ENCODE assay signal across 21 mouse cellular contexts in genomic region chr8:90535515-90536156, GRCm38 (mm10).
A peak's percentile ranks its signal among the peaks of the same experiment; 100 is the strongest.
DNase-seq lines count a peak whose midpoint lies in the region; ATAC-seq and TF ChIP-seq lines count a peak whose summit lies in the region.
"Had no signal": no experiment of that assay in that cellular context is flagged by ENCODE, and none has a peak within 500 bp of the region (broad histone marks: within the 10 kb centered on the region; RNA-seq: fewer than 3 reads in every experiment).

No protein-coding gene starts in this region.

- H3K27ac ChIP-seq in hindbrain, embryonic 15.5 days (replicated peaks) = peak overlapping the region; percentile 25; the same call in 1 of the 2 replicates
- H3K27ac ChIP-seq in hindbrain, embryonic 16.5 days (ENCODE audit: low read depth, low read length) = no peak overlapping the region
- H3K27ac ChIP-seq in midbrain, embryonic 15.5 days = 0 out of 2 replicates have a peak overlapping the region, but pooled peaks have one; percentile 29
- no peak overlapping the region for H3K27ac ChIP-seq in midbrain, embryonic 14.5 days (replicated peaks; ENCODE audit: low read depth, low read length)
- H3K27ac ChIP-seq in forebrain, embryonic 14.5 days (ENCODE audit: low read depth, low read length) = peak overlapping the region; percentile 52; the same call in 1 of the 2 replicates
- no peak overlapping the region for H3K27ac ChIP-seq in forebrain, postnatal 0 days (ENCODE audit: low read depth, low read length)
- H3K27ac ChIP-seq: embryonic facial prominence, embryonic 12.5 days; heart, adult 2 months; intestine, embryonic 15.5 days; limb, embryonic 15.5 days; liver, embryonic 15.5 days; neural tube, embryonic 13.5 days; stomach, postnatal 0 days had no signal

- no peak for TF ChIP-seq CTCF in forebrain, postnatal 0 days (IDR thresholded peaks at IDR 0.05; ENCODE audit: low read depth)

- H3K4me3 ChIP-seq in hindbrain, embryonic 15.5 days = no peak overlapping the region
- no peak overlapping the region for H3K4me3 ChIP-seq in hindbrain, embryonic 16.5 days (ENCODE audit: low read length)
- no peak overlapping the region for H3K4me3 ChIP-seq in midbrain, embryonic 15.5 days
- H3K4me3 ChIP-seq in midbrain, embryonic 14.5 days (replicated peaks; ENCODE audit: low read depth, low read length) = no peak overlapping the region
- H3K4me3 ChIP-seq in forebrain, embryonic 14.5 days (ENCODE audit: low read depth, low read length) = no peak overlapping the region
- H3K4me3 ChIP-seq in forebrain, postnatal 0 days (ENCODE audit: low read depth, low read length) = no peak overlapping the region
- H3K4me3 ChIP-seq: embryonic facial prominence, embryonic 12.5 days; erythroblast, embryonic 14.5 days; heart, adult 2 months; intestine, embryonic 15.5 days; limb, embryonic 15.5 days; liver, embryonic 15.5 days; neural tube, embryonic 13.5 days had no signal

- no peak for ATAC-seq in hindbrain, embryonic 15.5 days (ENCODE audit: low FRiP score, low read depth)
- no peak for ATAC-seq in hindbrain, embryonic 16.5 days
- no peak for ATAC-seq in midbrain, embryonic 15.5 days (replicated peaks)
- no peak for ATAC-seq in midbrain, embryonic 14.5 days (ENCODE audit: low FRiP score, low TSS enrichment)
- ATAC-seq in forebrain, embryonic 14.5 days = peak; percentile 83
- ATAC-seq in forebrain, postnatal 0 days = peak; percentile 62; the same call in 1 of the 2 replicates
- ATAC-seq: intestine, embryonic 15.5 days had no signal

- H3K36me3 ChIP-seq in hindbrain, embryonic 15.5 days = no peaks in the 10 kb centered on the region
- H3K36me3 ChIP-seq in hindbrain, embryonic 16.5 days (ENCODE audit: control insufficient read depth, insufficient read depth, low read length) = no peaks in the 10 kb centered on the region
- no peaks in the 10 kb centered on the region for H3K36me3 ChIP-seq in midbrain, embryonic 15.5 days (replicated peaks)
- H3K36me3 ChIP-seq in midbrain, embryonic 14.5 days (ENCODE audit: control insufficient read depth, insufficient read depth, low read length) = no peaks in the 10 kb centered on the region
- H3K36me3 ChIP-seq in forebrain, embryonic 14.5 days (ENCODE audit: control insufficient read depth, insufficient read depth, low read length) = no peaks in the 10 kb centered on the region
- no peaks in the 10 kb centered on the region for H3K36me3 ChIP-seq in forebrain, postnatal 0 days (ENCODE audit: insufficient read depth)
- H3K36me3 ChIP-seq: embryonic facial prominence, embryonic 12.5 days; intestine, embryonic 15.5 days; limb, embryonic 15.5 days; liver, embryonic 15.5 days; neural tube, embryonic 13.5 days had no signal

- no peak overlapping the region for H3K4me2 ChIP-seq in hindbrain, embryonic 15.5 days
- no peak overlapping the region for H3K4me2 ChIP-seq in hindbrain, embryonic 16.5 days (ENCODE audit: low read length)
- H3K4me2 ChIP-seq in midbrain, embryonic 15.5 days = no peak overlapping the region
- H3K4me2 ChIP-seq in midbrain, embryonic 14.5 days (ENCODE audit: low read length) = no peak overlapping the region
- H3K4me2 ChIP-seq in forebrain, embryonic 14.5 days (ENCODE audit: low read length) = peak overlapping the region; percentile 28; the same call in 1 of the 2 replicates
- no peak overlapping the region for H3K4me2 ChIP-seq in forebrain, postnatal 0 days (ENCODE audit: low read depth)
- H3K4me2 ChIP-seq: embryonic facial prominence, embryonic 12.5 days; intestine, embryonic 15.5 days; limb, embryonic 15.5 days; liver, embryonic 15.5 days; neural tube, embryonic 13.5 days had no signal

- no peaks in the 10 kb centered on the region for H3K27me3 ChIP-seq in hindbrain, embryonic 15.5 days
- H3K27me3 ChIP-seq in hindbrain, embryonic 16.5 days (replicated peaks; ENCODE audit: control insufficient read depth, insufficient read depth, low read length) = no peaks in the 10 kb centered on the region
- no peaks in the 10 kb centered on the region for H3K27me3 ChIP-seq in midbrain, embryonic 15.5 days (replicated peaks)
- no peaks in the 10 kb centered on the region for H3K27me3 ChIP-seq in midbrain, embryonic 14.5 days (ENCODE audit: control insufficient read depth, insufficient read depth, low read length)
- no peaks in the 10 kb centered on the region for H3K27me3 ChIP-seq in forebrain, embryonic 14.5 days (replicated peaks; ENCODE audit: control insufficient read depth, insufficient read depth, low read length)
- no peaks in the 10 kb centered on the region for H3K27me3 ChIP-seq in forebrain, postnatal 0 days (ENCODE audit: insufficient read depth, low read length)
- H3K27me3 ChIP-seq: embryonic facial prominence, embryonic 12.5 days; intestine, embryonic 15.5 days; limb, embryonic 15.5 days; liver, embryonic 15.5 days; neural tube, embryonic 13.5 days had no signal

- 43% methylated on average over 8 of the region's 8 CpGs for WGBS in hindbrain, embryonic 15.5 days
- WGBS in hindbrain, embryonic 16.5 days = 40% methylated on average over 8 of the region's 8 CpGs
- 45% methylated on average over 8 of the region's 8 CpGs for WGBS in midbrain, embryonic 15.5 days
- WGBS in midbrain, embryonic 14.5 days = 47% methylated on average over 8 of the region's 8 CpGs
- WGBS in forebrain, embryonic 14.5 days = 14% methylated on average over 8 of the region's 8 CpGs
- WGBS in forebrain, postnatal 0 days = 21% methylated on average over 8 of the region's 8 CpGs

- DNase-seq in midbrain, embryonic 14.5 days = no peak
- no peak for DNase-seq in forebrain, embryonic 14.5 days (ENCODE audit: low spot score)
- DNase-seq in forebrain, postnatal 0 days = peak; percentile 41
- no peak for DNase-seq in neural tube, embryonic 10.5 days (ENCODE audit: extremely low spot score, low spot score)
- DNase-seq: adrenal gland, adult 2 months; cerebellum, adult 9-11 months; gastrocnemius, postnatal 25 days; heart, adult 2 months; heart, postnatal 36 days; kidney, adult 9 months; kidney, postnatal 25 days had no signal

- no peak overlapping the region for H3K9ac ChIP-seq in hindbrain, embryonic 15.5 days
- H3K9ac ChIP-seq in hindbrain, embryonic 16.5 days (ENCODE audit: low read depth, low read length) = no peak overlapping the region
- H3K9ac ChIP-seq in midbrain, embryonic 15.5 days = no peak overlapping the region
- H3K9ac ChIP-seq in midbrain, embryonic 14.5 days (replicated peaks; ENCODE audit: low read length) = no peak overlapping the region
- H3K9ac ChIP-seq in forebrain, embryonic 14.5 days (ENCODE audit: low read length) = no peak overlapping the region
- H3K9ac ChIP-seq in forebrain, postnatal 0 days = no peak overlapping the region
- H3K9ac ChIP-seq: embryonic facial prominence, embryonic 12.5 days; intestine, embryonic 15.5 days; limb, embryonic 15.5 days; liver, embryonic 15.5 days; neural tube, embryonic 13.5 days had no signal

- peaks cover 10% of the 10 kb centered on the region; the same call in 1 of the 2 replicates for H3K4me1 ChIP-seq in hindbrain, embryonic 15.5 days (replicated peaks)
- 0 out of 2 replicates have a peak, but pooled peaks cover 3% of the 10 kb centered on the region for H3K4me1 ChIP-seq in hindbrain, embryonic 16.5 days (ENCODE audit: control insufficient read depth, insufficient read depth, low read depth, low read length)
- no peaks in the 10 kb centered on the region for H3K4me1 ChIP-seq in midbrain, embryonic 15.5 days
- H3K4me1 ChIP-seq in midbrain, embryonic 14.5 days (ENCODE audit: control insufficient read depth, insufficient read depth, low read length) = no peaks in the 10 kb centered on the region; the same call in 1 of the 2 replicates
- H3K4me1 ChIP-seq in forebrain, embryonic 14.5 days (ENCODE audit: control insufficient read depth, insufficient read depth, low read length) = peaks cover 14% of the 10 kb centered on the region
- H3K4me1 ChIP-seq in forebrain, postnatal 0 days (ENCODE audit: insufficient read depth) = no peaks in the 10 kb centered on the region
- H3K4me1 ChIP-seq: embryonic facial prominence, embryonic 12.5 days; intestine, embryonic 15.5 days; limb, embryonic 15.5 days; liver, embryonic 15.5 days had no signal

- H3K9me3 ChIP-seq in hindbrain, embryonic 15.5 days = no peaks in the 10 kb centered on the region
- H3K9me3 ChIP-seq in hindbrain, embryonic 16.5 days (ENCODE audit: control insufficient read depth, low read length) = no peaks in the 10 kb centered on the region
- no peaks in the 10 kb centered on the region for H3K9me3 ChIP-seq in midbrain, embryonic 15.5 days
- H3K9me3 ChIP-seq in midbrain, embryonic 14.5 days (ENCODE audit: control insufficient read depth, low read length) = no peaks in the 10 kb centered on the region
- H3K9me3 ChIP-seq in forebrain, embryonic 14.5 days (replicated peaks; ENCODE audit: control insufficient read depth, low read length) = no peaks in the 10 kb centered on the region
- H3K9me3 ChIP-seq in forebrain, postnatal 0 days (ENCODE audit: low read length) = no peaks in the 10 kb centered on the region
- H3K9me3 ChIP-seq: embryonic facial prominence, embryonic 12.5 days; intestine, embryonic 15.5 days; limb, embryonic 15.5 days; liver, embryonic 15.5 days; neural tube, embryonic 13.5 days had no signal

Comparison
In these comparisons a context has a peak if more than half of its experiments do, and no peak if none do; other contexts are left out.
1. H3K27ac ChIP-seq: peak in hindbrain, embryonic 15.5 days (single experiment), midbrain, embryonic 15.5 days (single experiment) and forebrain, embryonic 14.5 days (single experiment); none in hindbrain, embryonic 16.5 days (single experiment), midbrain, embryonic 14.5 days (single experiment) and forebrain, postnatal 0 days (single experiment).
2. ATAC-seq: peak in forebrain, embryonic 14.5 days (single experiment) and forebrain, postnatal 0 days (single experiment); none in hindbrain, embryonic 15.5 days (single experiment), hindbrain, embryonic 16.5 days (single experiment), midbrain, embryonic 15.5 days (single experiment) and midbrain, embryonic 14.5 days (single experiment).